Mouse (Mus musculus) effector memory CD4-positive, alpha-beta T cell, adult 7 months (primary cell): Measurements from ENCODE around the gene Dleu7. TPM values are rescaled to one million over a fixed set of nuclear protein-coding genes. Genes with fewer than 3 reads are reported as not detected.

Source experiments
- polyA plus RNA-seq: library from polyadenylated mRNA; unstranded; fragments of 100-300 nt; shearing (Covaris generic); gene quantifications from one replicate; pipeline ENCODE4 v1.2.1, GENCODE M21; 2017

The Dleu7 gene
- polyA plus RNA-seq, result not detected

GRCm38 (mm10) chr14:62292488-62293339 lies at the start of gene Dleu7, which contains the start of gene Rnaseh2b:
Gene Dleu7 (minus strand): TSS chr14:62293047.
Gene Rnaseh2b (plus strand): TSS chr14:62292589.

Other genes with a start within 250 kb of the Dleu7 start
- gene Rnaseh2b, start 458 bp downstream of the Dleu7 start, polyA plus RNA-seq, result 11.5 TPM
- gene Gucy1b2, start 163.2 kb upstream of the Dleu7 start, polyA plus RNA-seq, result 0.13 TPM